21 mouse cellular contexts compared by ENCODE assay signal in genomic region chr10:120239476-120239875, GRCm38 (mm10). TPM values are rescaled to one million over a fixed set of nuclear protein-coding genes. Genes with fewer than 3 reads are reported as not detected.
DNase-seq lines count a peak whose midpoint lies in the region.
"Had no signal": no experiment of that assay in that cellular context is flagged by ENCODE, and none has a peak within 500 bp of the region (broad histone marks: within the 10 kb centered on the region; RNA-seq: fewer than 3 reads in every experiment).

No protein-coding gene starts in this region.

- no peaks in the 10 kb centered on the region for H3K9me3 ChIP-seq in heart, embryonic 10.5 days
- H3K9me3 ChIP-seq: embryonic facial prominence, embryonic 13.5 days; embryonic facial prominence, embryonic 15.5 days; forebrain, embryonic 10.5 days; forebrain, embryonic 12.5 days had no signal

- no peaks in the 10 kb centered on the region for H3K36me3 ChIP-seq in heart, embryonic 10.5 days
- H3K36me3 ChIP-seq: embryonic facial prominence, embryonic 13.5 days; embryonic facial prominence, embryonic 15.5 days; forebrain, embryonic 10.5 days; forebrain, embryonic 12.5 days had no signal

- DNase-seq in heart, embryonic 10.5 days (ENCODE audit: low spot score) = no peak
- DNase-seq in heart, adult 18-20 months = no peak
- DNase-seq in R1 (ENCODE audit: low read depth, low spot score) = peak; percentile 57
- peak; percentile 18 for DNase-seq in WW6 (ENCODE audit: low read depth, low spot score)
- no peak for DNase-seq in thymus, postnatal 0 days (ENCODE audit: low spot score)
- no peak for DNase-seq in embryo, embryonic 10 days (ENCODE audit: low spot score)
- DNase-seq: adrenal gland, adult 8-10 months; adrenal gland, postnatal 14 days; adrenal gland, postnatal 36 days; cerebellum, adult 11-12 months; cerebellum, adult 2 months; cerebellum, adult 9-10 months; cerebellum, postnatal 10 days; cerebellum, postnatal 25 days; embryo, embryonic 11 days had no signal

- H3K27me3 ChIP-seq in heart, embryonic 10.5 days (ENCODE audit: insufficient read depth, poor library complexity, severe bottlenecking) = no peaks in the 10 kb centered on the region
- H3K27me3 ChIP-seq: embryonic facial prominence, embryonic 13.5 days; embryonic facial prominence, embryonic 15.5 days had no signal

- 0 out of 2 replicates have a peak overlapping the region, but pooled peaks have one; percentile 16 for H3K27ac ChIP-seq in heart, embryonic 10.5 days
- H3K27ac ChIP-seq: embryonic facial prominence, embryonic 13.5 days; embryonic facial prominence, embryonic 15.5 days; forebrain, embryonic 10.5 days; forebrain, embryonic 12.5 days had no signal

- peaks cover 20% of the 10 kb centered on the region for H3K4me1 ChIP-seq in heart, embryonic 10.5 days
- H3K4me1 ChIP-seq: embryonic facial prominence, embryonic 15.5 days; forebrain, embryonic 12.5 days had no signal

- WGBS in heart, embryonic 10.5 days = 39% methylated on average over 6 of the region's 6 CpGs

- H3K4me3 ChIP-seq in heart, embryonic 10.5 days = no peak overlapping the region
- H3K4me3 ChIP-seq: embryonic facial prominence, embryonic 13.5 days; embryonic facial prominence, embryonic 15.5 days; erythroblast, embryonic 14.5 days; forebrain, embryonic 10.5 days; forebrain, embryonic 12.5 days had no signal

RNA-seq across cellular contexts. Expression of gene Llph, which starts 12.6 kb away (rescaled TPM):
- 35.7 and 47.8 TPM in 2 replicates for polyA plus RNA-seq in heart, embryonic 10.5 days (2016; fragmentation: Nextera tagmentation; extraction: Ambion mirVana)
- total RNA-seq in heart, adult 18-20 months (2021) = 1 to 10 TPM; 8.3 to 9.9 TPM
- polyA plus RNA-seq in thymus, postnatal 0 days (2015; fragmentation: Nextera tagmentation; extraction: Ambion mirVana) = 67.9 and 74.0 TPM in 2 replicates

RNA-seq across cellular contexts. Expression of gene Irak3, which starts 37.5 kb away (rescaled TPM):
- 0.22 and 0.24 TPM in 2 replicates for polyA plus RNA-seq in heart, embryonic 10.5 days (2016; fragmentation: Nextera tagmentation; extraction: Ambion mirVana)
- total RNA-seq in heart, adult 18-20 months (2021) = 1 to 10 TPM; 3.3 to 3.5 TPM
- 1.1 and 1.3 TPM in 2 replicates for polyA plus RNA-seq in thymus, postnatal 0 days (2015; fragmentation: Nextera tagmentation; extraction: Ambion mirVana)
- total RNA-seq: MEL had no signal
- polyA plus RNA-seq: erythroblast, embryonic 14.5 days had no signal

RNA-seq across cellular contexts. Expression of gene Tmbim4, which starts 38.1 kb away (rescaled TPM):
- 106 and 119 TPM in 2 replicates for polyA plus RNA-seq in heart, embryonic 10.5 days (2016; fragmentation: Nextera tagmentation; extraction: Ambion mirVana)
- total RNA-seq in heart, adult 18-20 months (2021) = 100 to 1,000 TPM; 107 to 108 TPM
- polyA plus RNA-seq in thymus, postnatal 0 days (2015; fragmentation: Nextera tagmentation; extraction: Ambion mirVana) = 120 and 127 TPM in 2 replicates

Comparison
In these comparisons a context has a peak if more than half of its experiments do, and no peak if none do; other contexts are left out.
1. DNase-seq: peak in R1 (single experiment) and WW6 (single experiment); none in heart, embryonic 10.5 days (single experiment), heart, adult 18-20 months (0 of 2), thymus, postnatal 0 days (single experiment) and embryo, embryonic 10 days (single experiment).